Mouse (Mus musculus) neutrophil, adult 59 days (primary cell): Measurements from ENCODE around the gene Gm20449. TPM values are rescaled to one million over a fixed set of nuclear protein-coding genes. Genes with fewer than 3 reads are reported as not detected.

Experiments
- total RNA-seq, 2 experiments: library from RNA; stranded (reverse); gene quantifications; 1 replicate in 1 of 2; 2 replicates in 1 of 2; pipeline ENCODE4 v1.2.4; 2023

Gm20449 gene
- under 1 TPM in 1 of 2 experiments, not detected in 1; 0.09 TPM for total RNA-seq

DNA sequence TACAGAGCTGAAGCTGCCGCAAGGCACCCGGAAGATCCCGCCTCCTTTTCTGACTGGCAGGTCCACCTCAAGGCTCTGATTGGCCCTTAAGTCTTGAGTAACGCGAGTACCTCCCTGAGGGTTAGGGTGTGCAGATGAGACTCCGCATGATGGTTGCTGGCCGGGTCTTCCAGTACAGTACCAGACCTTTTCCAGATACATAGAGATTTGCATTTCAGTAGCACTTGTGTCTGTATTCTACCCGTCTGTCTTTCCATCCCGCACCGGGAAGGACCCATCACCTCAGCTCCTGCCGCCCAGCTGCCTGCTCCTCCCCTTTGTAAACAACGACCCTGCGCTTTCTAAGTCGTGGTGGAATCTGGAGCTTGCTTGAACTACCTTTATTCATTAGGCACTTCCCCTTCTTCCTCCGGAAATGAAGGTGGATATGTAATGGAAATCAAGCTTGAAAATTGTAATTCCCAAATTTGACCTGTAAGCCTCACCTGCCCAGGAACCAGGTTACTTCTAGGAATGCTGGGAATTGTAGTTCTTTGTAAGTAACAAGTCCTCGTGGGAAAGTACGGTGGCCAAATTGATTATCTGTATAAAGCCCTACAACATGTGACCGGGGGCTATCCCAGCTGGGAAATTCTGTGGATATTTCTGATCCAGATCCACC, at the start of gene Gm20449, which contains the start of gene AW146154:
TSS of gene Gm20449 (minus strand) at position 29 of the 661 bp plus-strand sequence.
TSS of gene AW146154 (minus strand) at position 502 of the 661 bp plus-strand sequence.

GRCm38 (mm10) chr7:41448596-41448995, 50.6 kb downstream of the Gm20449 start, which contains the start of gene Vmn2r57:
Gene Vmn2r57 (minus strand): TSS chr7:41448696.

DNA sequence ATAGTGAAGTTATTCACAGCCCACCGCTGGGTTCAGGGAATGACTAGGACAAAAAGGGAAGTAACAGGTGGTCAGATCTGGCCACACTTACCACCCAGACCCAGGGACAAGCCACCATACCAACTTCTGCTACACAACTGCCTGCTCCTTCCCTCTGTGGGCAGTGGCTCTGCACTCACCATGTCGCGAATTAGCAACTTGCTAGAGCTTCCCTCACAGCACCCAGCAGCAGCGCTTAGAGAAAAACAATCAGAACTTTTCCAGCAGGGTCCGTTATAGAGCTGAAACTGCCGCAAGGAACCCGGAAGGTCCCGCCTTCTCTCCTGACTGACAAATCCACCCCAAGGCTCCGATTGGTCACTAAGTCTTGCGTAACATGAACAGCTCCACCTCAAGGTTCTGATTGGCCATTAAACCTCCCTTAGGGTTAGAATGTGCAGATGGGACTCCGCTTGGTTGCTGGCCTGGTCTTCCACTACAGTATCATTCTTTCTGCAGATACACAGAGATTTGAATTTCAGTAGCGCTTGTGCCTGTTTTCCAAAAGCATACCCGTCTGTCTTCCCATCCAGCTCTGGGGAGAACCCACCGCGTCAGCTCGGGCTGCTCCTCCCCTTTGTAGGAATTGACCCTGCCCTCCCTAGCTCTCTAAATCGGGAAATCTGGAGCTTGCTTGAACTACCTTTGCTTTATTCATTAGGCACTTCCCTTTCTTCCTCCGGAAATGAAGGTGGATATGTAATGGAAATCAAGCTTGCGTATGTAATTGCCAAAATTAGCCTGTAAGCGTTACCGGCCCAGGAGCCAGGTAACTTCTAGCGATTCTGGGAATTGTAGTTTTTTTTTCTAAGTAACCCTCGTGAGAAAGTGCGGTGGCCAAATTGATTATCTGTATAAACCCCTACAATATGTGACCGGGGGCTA, 105.9 kb downstream of the Gm20449 start, which contains the start of gene AI987944:
TSS of gene AI987944 (minus strand) at position 332 of the 924 bp plus-strand sequence.

Other genes with a start within 250 kb of the Gm20449 start
- gene AI987944, start 106.0 kb downstream of the Gm20449 start, total RNA-seq = 1 to 10 TPM; 4.8 to 7.0 TPM
- not detected for gene Vmn2r57, start 50.7 kb downstream of the Gm20449 start, total RNA-seq
- 1 to 10 TPM; 3.9 to 5.5 TPM for gene AW146154, start 473 bp upstream of the Gm20449 start, total RNA-seq
- gene Gm6871, start 74.2 kb upstream of the Gm20449 start, total RNA-seq = not detected
- 1 to 10 TPM; 6.2 to 7.0 TPM for gene 2610021A01Rik, start 99.8 kb upstream of the Gm20449 start, total RNA-seq
- 1 to 10 TPM; 3.1 to 5.5 TPM for gene Zfp788, start 133.8 kb upstream of the Gm20449 start, total RNA-seq